Mouse (Mus musculus) embryonic facial prominence, embryonic 15.5 days (tissue): Measurements from ENCODE around the gene Slc9a8. TPM values are rescaled to one million over a fixed set of nuclear protein-coding genes. Genes with fewer than 3 reads are reported as not detected.

ENCODE experiments used
- ATAC-seq: fragments of 200-750 bp; cut with Nextera tagmentation; 2 replicates; pipeline ENCODE4 v1.8.0; 2017; ENCODE audit warnings: low read depth, moderate TSS enrichment; ENCODE audit not compliant: insufficient number of reproducible peaks, low FRiP score, low TSS enrichment
- H3K27ac ChIP-seq: fragments of 300-500 bp; sonication (generic); replicated peaks from 2 replicates; pipeline ENCODE4 v1.5.1; 2015; ENCODE audit warnings: mild to moderate bottlenecking, inconsistent platforms
- H3K27me3 ChIP-seq: fragments of 300-500 bp; sonication (generic); 2 replicates; pipeline ENCODE4 v1.6.1; 2015; ENCODE audit warnings: inconsistent platforms
- H3K36me3 ChIP-seq: fragments of 300-500 bp; sonication (generic); 2 replicates; pipeline ENCODE4 v1.6.1; 2015; ENCODE audit warnings: mild to moderate bottlenecking, inconsistent platforms
- H3K4me1 ChIP-seq: fragments of 300-500 bp; sonication (generic); 2 replicates; pipeline ENCODE4 v1.6.1; 2015; ENCODE audit warnings: inconsistent platforms
- H3K4me2 ChIP-seq: fragments of 300-500 bp; sonication (generic); replicated peaks from 2 replicates; pipeline ENCODE4 v1.6.1; 2015; ENCODE audit warnings: mild to moderate bottlenecking, inconsistent platforms
- H3K4me3 ChIP-seq: fragments of 300-500 bp; sonication (generic); replicated peaks from 2 replicates; pipeline ENCODE4 v1.5.1; 2015; ENCODE audit warnings: mild to moderate bottlenecking, inconsistent platforms
- H3K9ac ChIP-seq: fragments of 300-500 bp; sonication (generic); 2 replicates; pipeline ENCODE4 v1.6.1; 2015; ENCODE audit warnings: inconsistent platforms
- H3K9me3 ChIP-seq: fragments of 300-500 bp; sonication (generic); replicated peaks from 2 replicates; pipeline ENCODE4 v1.6.1; 2016; ENCODE audit warnings: inconsistent platforms
- WGBS: fragments of 180-500 bp; shearing (Covaris S2); methylation state at CpG from one replicate; pipeline ENCODE4 v1.1.7; 2015; 5-methylcytosine and 5-hydroxymethylcytosine counted together
- polyA plus RNA-seq: library from polyadenylated mRNA; unstranded; fragments of >200 nt; fragmentation: Nextera tagmentation; extraction: Ambion mirVana; gene quantifications from 2 replicates; pipeline ENCODE4 v1.2.1, GENCODE M21; 2015

Gene Slc9a8
- polyA plus RNA-seq, 1 experiment from 2014 or later: 20.5 TPM

DNA sequence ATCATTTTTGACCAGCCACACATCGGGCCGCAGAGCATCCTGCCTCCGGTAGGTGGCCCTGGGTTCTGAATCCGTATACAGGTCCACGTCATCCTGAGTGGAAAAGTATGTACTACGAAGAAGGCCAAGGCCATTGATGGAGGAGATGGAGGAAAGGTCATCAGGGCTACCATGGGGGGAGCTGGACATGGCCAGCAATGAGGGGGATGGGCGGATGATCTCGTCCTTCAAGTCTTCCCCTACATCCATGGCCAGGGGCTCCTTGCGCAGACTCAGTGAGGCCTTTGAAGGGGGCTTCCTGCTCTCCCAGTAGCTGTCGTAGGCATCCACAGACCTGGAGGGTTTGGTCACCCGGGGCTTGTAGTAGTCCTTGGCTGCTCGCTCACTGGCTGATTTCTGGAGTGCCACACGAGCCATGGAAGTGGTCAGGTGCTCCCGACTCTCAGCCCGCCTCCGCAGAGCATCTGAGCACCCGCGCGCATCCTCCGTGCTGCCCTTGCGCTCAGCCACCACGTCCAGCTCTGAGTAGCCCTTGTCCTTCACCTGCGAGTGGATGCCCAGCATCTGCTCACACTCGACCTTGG is 62.4 kb downstream of the Slc9a8 start:
- H3K27me3 ChIP-seq: no peaks in the 10 kb centered on the region
- 90% methylated on average over 24 of the region's 24 CpGs for WGBS
- H3K36me3 ChIP-seq: peaks cover 36% of the 10 kb centered on the region
- no peak overlapping the region for H3K4me3 ChIP-seq
- H3K27ac ChIP-seq: no peak overlapping the region
- H3K9ac ChIP-seq: no peak overlapping the region
- ATAC-seq: no peak
- peaks cover 21% of the 10 kb centered on the region for H3K4me1 ChIP-seq
- no peak overlapping the region for H3K4me2 ChIP-seq
- no peaks in the 10 kb centered on the region for H3K9me3 ChIP-seq

DNA sequence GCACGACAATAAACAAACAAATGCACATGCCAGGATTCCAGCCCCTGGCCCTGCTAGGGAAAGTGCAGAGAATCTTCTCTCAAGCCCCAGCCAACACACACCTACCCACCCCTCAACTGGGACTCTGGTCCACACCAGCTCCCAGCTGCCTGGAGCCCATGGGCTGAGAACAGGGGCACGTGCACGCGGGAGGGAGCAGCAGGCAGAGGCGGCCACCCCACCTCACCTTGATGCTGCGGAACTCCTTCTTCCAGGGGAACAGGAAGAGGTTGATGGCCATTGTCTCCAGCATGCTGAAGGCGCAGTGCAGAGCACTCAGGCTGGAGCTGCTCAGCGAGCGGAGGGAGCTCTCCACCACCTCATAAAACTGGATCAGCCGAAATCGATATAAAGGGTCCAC is 63.4 kb downstream of the Slc9a8 start:
- H3K27ac ChIP-seq: no peak overlapping the region
- no peak overlapping the region for H3K9ac ChIP-seq
- H3K4me1 ChIP-seq: peaks cover 21% of the 10 kb centered on the region
- H3K36me3 ChIP-seq: peaks cover 36% of the 10 kb centered on the region
- H3K9me3 ChIP-seq: no peaks in the 10 kb centered on the region
- no peaks in the 10 kb centered on the region for H3K27me3 ChIP-seq
- no peak overlapping the region for H3K4me2 ChIP-seq
- H3K4me3 ChIP-seq: no peak overlapping the region
- ATAC-seq: no peak
- 92% methylated on average over 11 of the region's 11 CpGs for WGBS

DNA sequence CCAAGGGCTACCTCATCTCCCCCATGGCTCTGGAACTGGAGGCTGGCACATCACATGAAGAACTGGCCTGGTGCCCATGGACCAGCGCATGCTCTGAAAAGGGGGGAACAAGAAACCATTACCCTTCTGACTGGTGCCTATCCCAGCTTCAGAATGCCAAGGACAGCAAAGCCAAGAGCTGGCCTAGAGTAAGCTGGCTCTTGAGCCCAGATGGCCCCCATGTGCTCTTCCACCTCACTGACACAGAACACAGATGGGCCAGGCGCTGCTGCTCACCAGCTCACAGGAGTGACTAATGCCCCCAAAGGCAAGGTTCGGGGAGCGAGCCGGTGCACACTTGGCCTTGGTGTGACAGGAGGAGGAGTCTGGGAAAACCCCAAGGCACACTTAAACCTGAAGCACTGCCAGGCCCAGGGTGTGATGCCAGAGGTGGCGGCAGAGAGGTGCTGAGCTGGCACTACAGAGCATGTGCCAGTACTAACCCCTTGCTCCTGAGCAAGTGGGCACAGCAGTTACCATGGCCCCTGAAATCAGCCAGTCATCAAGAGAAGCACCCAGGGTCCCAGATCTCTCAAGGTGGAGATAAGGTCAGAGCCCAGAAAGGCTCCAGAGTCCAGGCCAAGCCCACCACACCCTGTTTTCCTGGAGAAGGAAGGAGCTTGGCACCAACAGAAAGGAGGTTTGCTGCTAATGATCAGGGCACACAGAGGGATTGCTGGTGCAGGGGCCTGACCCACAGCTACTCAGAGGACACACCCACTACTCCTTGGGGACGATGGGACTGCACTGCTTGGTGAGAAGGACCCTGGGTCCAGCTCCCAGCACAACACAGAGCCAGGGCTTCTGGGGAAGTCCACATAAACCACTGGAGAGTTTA is 64.2 kb downstream of the Slc9a8 start:
- H3K27ac ChIP-seq: no peak overlapping the region
- H3K27me3 ChIP-seq: no peaks in the 10 kb centered on the region
- no peak overlapping the region for H3K9ac ChIP-seq
- WGBS: 54% methylated on average over 7 of the region's 7 CpGs
- no peak for ATAC-seq
- no peaks in the 10 kb centered on the region for H3K9me3 ChIP-seq
- no peak overlapping the region for H3K4me2 ChIP-seq
- peaks cover 29% of the 10 kb centered on the region for H3K36me3 ChIP-seq
- H3K4me1 ChIP-seq: peaks cover 26% of the 10 kb centered on the region
- H3K4me3 ChIP-seq: no peak overlapping the region

DNA sequence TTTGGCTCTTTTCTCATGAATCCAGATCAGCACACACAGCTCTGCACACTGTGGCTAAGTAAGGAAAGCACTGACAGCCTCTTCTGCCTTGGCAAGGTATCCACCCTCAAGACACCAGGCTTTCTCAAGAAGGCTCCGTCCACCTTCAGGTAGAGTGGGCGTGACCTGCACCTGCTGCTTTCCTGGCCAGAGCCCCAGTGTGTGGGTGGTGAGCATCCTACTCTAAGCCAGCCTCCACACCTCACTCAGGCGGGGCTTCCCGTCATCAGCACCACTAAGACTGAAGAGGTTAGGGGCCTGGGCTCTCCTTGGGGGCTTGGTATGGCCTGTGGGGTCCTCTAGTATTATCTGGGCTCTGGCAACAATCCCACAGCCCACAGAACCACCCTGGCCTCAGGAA is 65.1 kb downstream of the Slc9a8 start:
- WGBS: 89% methylated on average over 4 of the region's 4 CpGs
- H3K36me3 ChIP-seq: peaks cover 29% of the 10 kb centered on the region
- no peak for ATAC-seq

DNA sequence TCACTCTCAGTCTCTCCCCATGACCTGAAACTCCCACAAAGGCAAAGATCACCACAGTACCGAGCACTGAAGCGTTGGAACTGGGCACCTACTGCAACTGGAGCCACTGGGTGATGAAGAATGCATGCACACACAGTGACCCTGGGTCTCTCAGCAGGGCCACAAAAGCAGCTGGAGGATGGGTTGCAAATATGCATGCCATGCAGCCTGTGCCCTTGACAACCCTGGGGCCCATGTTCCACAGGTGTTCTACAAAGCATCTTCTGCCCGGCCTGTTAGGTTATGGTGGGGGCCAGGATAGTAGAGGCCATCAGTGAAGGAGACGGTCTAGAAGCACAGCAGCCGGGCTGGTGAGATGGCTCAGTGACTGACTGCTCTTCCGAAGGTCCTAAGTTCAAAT is 66.0 kb downstream of the Slc9a8 start:
- ATAC-seq: no peak
- Histone ChIP-seq H3K4me1 (peaks cover 39% of the 10 kb centered on the region), H3K36me3 (peaks cover 25% of the 10 kb centered on the region), H3K4me2 (no peak overlapping the region), H3K27me3 (no peaks in the 10 kb centered on the region), H3K4me3 (no peak overlapping the region), H3K9me3 (no peaks in the 10 kb centered on the region), H3K9ac (no peak overlapping the region), H3K27ac (no peak overlapping the region)
- 92% methylated on average over 6 of the region's 6 CpGs for WGBS

More for the DNA sequence above, 65.1 kb downstream of the Slc9a8 start:
- H3K9me3 ChIP-seq: no peaks in the 10 kb centered on the region
- no peak overlapping the region for H3K27ac ChIP-seq
- no peak overlapping the region for H3K4me2 ChIP-seq
- H3K9ac ChIP-seq: no peak overlapping the region
- peaks cover 34% of the 10 kb centered on the region for H3K4me1 ChIP-seq
- no peak overlapping the region for H3K4me3 ChIP-seq
- no peaks in the 10 kb centered on the region for H3K27me3 ChIP-seq

DNA sequence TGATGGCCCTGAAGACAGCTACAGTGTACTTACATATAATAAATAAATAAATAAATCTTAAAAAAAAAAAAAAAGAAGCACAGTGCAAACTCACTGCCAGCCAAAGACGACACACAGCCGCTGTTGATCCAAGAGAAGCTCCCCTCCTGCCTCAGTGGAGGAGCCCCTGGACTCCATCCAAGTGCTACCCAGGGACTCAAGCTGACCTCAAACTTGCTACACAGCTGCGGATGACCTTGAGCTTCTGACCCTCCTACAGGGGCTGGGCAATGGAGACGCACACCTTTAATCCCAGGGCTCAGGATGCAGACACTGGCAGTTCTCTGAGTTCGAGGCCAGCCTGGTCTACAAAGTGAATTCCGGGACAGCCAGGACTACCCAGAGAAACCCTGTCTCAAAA is 66.5 kb downstream of the Slc9a8 start:
- no peaks in the 10 kb centered on the region for H3K27me3 ChIP-seq
- WGBS: 85% methylated on average over 6 of the region's 6 CpGs

DNA sequence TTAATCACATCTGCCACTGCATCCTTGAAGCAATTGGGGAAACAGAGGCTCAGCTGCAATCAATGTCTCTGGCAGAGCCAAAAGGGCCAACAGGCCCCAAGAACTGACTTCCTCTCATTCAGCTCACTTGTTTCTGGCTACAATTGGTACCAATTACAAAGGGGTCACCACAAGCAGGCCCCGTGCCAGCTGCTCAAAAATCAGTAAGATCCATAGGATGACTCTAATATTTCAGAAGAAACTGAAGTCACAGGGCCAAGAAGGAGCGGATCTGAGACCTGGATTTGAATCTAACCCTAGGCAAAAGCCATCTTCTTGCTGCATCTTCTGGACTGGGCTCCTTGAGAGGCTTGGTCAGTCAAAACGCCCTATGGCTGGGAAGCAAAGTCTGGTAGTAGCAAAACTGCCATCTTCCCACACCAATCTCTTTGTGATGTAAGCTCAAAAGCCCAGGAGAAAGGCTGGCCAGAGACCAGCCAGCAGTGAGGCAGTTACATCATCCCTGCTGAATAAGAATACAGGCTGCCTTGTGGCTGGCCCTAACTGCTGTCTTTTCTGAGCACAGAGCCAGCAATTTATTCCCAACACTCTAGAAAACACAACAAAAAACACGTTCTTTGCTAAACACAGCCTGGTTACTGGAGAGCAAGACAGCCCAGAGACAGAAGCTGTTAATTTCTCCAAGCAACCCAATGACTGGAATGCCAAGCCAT is 69.5 kb downstream of the Slc9a8 start:
- H3K27ac ChIP-seq: no peak overlapping the region
- peak overlapping the region; percentile 85 for H3K4me2 ChIP-seq
- no peak for ATAC-seq
- WGBS: 65% methylated on average over 4 of the region's 4 CpGs
- H3K36me3 ChIP-seq: no peaks in the 10 kb centered on the region
- H3K4me3 ChIP-seq: peak overlapping the region; percentile 100
- no peak overlapping the region for H3K9ac ChIP-seq
- H3K4me1 ChIP-seq: peaks cover 37% of the 10 kb centered on the region
- H3K27me3 ChIP-seq: no peaks in the 10 kb centered on the region
- H3K9me3 ChIP-seq: no peaks in the 10 kb centered on the region

More for the DNA sequence above, 66.5 kb downstream of the Slc9a8 start:
- Histone ChIP-seq H3K9ac (no peak overlapping the region), H3K27ac (no peak overlapping the region), H3K4me3 (no peak overlapping the region), H3K36me3 (peaks cover 21% of the 10 kb centered on the region), H3K9me3 (no peaks in the 10 kb centered on the region), H3K4me2 (no peak overlapping the region), H3K4me1 (peaks cover 39% of the 10 kb centered on the region)
- no peak for ATAC-seq

DNA sequence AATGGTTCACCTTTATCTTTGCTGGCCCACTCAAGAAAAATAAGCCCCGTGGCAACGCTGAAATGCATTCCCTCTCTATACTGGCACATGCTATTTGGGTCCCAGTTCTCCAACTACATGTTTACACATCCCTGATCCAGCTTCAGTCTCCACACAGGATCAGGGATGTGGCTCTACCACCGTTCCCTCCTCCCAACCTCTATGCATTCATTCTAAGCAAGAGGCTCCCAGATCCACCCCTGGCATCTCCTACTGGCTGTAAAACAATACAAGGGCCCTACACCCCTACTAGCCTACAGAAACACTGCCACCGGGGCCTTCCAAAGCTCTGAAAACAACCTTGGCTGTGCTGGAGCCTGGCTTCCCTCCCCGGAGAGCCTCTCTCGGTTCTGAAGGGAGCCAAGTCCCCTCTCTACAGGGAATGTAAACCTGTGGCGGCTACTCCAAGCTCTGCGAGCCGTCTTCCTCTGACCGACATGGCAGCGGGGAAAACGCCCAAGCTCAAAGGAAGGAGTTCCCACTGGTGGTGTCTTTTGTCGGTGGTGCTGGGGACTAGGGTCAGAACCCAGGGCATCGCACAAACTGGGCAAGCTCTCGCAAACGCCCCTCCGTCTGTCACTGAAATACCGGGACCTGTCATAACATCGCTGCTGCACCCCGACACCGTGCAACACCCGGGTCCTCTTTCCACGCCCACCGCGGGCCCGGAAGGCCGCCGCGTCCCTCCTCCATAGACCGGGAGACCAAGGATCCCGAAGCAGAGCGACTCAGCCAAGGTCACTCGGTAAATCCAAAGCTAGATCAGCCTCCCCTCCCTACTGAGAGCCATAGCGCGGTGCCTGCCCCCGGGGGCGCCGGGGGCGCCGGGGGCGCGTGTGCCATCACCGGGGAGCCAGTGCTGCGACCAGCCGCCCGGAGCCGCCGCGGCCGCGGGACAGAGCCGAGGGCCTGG is 70.5 kb downstream of the Slc9a8 start, which contains the start of gene Rnf114:
Gene Rnf114, plus strand, starts transcription at position 889 of the 952 bp plus-strand sequence.
- Histone ChIP-seq H3K4me2 (peak within 1 kb of the TSS; percentile 85), H3K36me3 (no peaks in the 10 kb centered on the region), H3K4me3 (peak within 1 kb of the TSS; percentile 100), H3K27me3 (no peaks in the 10 kb centered on the region), H3K27ac (peak within 1 kb of the TSS; percentile 98), H3K9ac (peak within 1 kb of the TSS; percentile 95), H3K4me1 (peaks cover 28% of the 10 kb centered on the region), H3K9me3 (no peaks in the 10 kb centered on the region)
- WGBS: 4% methylated on average over 52 of the region's 52 CpGs
- ATAC-seq: no peak

DNA sequence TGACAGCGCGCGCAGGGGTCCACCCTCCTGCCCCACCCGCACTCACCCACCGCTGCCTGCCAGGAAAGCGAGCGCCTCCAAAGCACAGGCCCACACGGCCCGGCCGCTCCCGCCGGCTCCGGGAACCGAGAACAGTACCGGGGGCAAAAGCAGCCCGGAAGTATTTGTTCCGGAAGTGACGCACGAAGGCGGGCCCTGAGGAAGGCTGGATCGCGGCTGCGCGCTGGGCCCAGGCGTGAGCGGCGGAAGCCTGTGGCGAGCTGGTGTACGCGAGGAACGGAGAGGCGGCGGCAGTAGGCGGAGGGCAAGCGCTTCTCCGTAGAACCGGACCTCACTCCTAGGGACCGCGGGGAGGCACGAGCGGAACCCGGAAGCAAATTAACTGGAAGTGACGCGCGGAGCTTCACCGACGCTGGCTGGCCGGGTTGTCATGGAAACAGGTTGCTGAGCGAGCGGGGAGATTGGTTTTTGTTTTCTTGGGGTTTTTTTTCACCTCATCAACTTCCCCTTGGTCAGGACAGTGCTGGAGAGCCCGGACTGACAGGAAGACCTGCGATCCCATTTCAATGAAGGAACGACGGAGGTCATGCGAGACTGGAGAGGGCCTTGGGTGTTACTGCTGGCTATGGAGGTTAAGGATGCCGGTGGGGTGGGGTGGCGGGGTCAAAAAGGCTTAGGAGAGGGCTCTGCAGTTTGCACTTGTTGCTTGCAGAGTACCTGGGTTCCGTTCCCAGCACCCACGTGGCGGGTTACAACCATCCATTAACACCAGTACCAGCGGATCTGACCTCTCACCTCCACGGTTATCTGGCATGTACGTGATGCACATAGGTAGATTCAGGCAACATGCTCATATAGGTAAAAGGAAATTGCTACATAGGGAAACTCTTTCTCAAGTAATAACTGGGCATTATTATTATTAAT is 71.5 kb downstream of the Slc9a8 start, which contains the start of gene Spata2:
Gene Spata2, minus strand, starts transcription at position 175 of the 924 bp plus-strand sequence.
- peak within 1 kb of the TSS; percentile 95 for H3K9ac ChIP-seq
- H3K27ac ChIP-seq: peak within 1 kb of the TSS; percentile 98
- H3K4me2 ChIP-seq: peak within 1 kb of the TSS; percentile 85
- WGBS: 1% methylated on average over 63 of the region's 63 CpGs
- no peaks in the 10 kb centered on the region for H3K9me3 ChIP-seq
- peak; percentile 86 for ATAC-seq
- no peaks in the 10 kb centered on the region for H3K36me3 ChIP-seq
- H3K4me3 ChIP-seq: peak within 1 kb of the TSS; percentile 100
- H3K27me3 ChIP-seq: no peaks in the 10 kb centered on the region
- peaks cover 28% of the 10 kb centered on the region for H3K4me1 ChIP-seq

DNA sequence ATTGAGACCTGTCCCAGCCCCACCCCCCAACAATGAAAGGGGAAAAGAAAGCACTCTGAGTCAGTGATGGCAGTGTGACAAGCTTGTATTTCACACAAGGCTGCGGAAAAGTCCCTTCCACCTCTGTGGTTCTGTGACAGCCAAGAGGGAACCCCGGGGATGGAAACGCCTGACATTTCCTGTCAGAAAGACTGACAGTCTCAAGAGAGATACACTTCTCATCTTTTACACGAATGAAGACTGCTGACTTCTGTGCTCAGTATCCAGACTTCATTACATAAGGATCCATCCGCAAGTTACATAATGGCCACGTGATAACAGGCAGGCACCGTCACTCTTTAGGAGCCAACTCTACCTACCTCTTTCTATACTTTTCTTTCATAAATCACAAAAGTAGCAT is 74.9 kb downstream of the Slc9a8 start:
- ATAC-seq: no peak
- H3K9ac ChIP-seq: no peak overlapping the region
- H3K27me3 ChIP-seq: no peaks in the 10 kb centered on the region
- H3K27ac ChIP-seq: no peak overlapping the region
- peaks cover 13% of the 10 kb centered on the region for H3K4me1 ChIP-seq
- H3K9me3 ChIP-seq: no peaks in the 10 kb centered on the region
- WGBS: 81% methylated on average over 7 of the region's 7 CpGs
- H3K4me3 ChIP-seq: no peak overlapping the region
- H3K36me3 ChIP-seq: no peaks in the 10 kb centered on the region
- no peak overlapping the region for H3K4me2 ChIP-seq
